Mouse (Mus musculus) kidney, embryonic 14.5 days (tissue): ENCODE measurements around the gene Hoxb5. TPM values are rescaled to one million over a fixed set of nuclear protein-coding genes. Genes with fewer than 3 reads are reported as not detected.
A peak's percentile ranks its signal among the peaks of the same experiment; 100 is the strongest.

Source experiments
- ATAC-seq: fragments of 200-750 bp; cut with Nextera tagmentation; 2 replicates; pipeline ENCODE4 v1.8.0; 2017; ENCODE audit warnings: moderate number of reproducible peaks, mild to moderate bottlenecking, moderate TSS enrichment, moderate library complexity; ENCODE audit not compliant: low FRiP score, low TSS enrichment
- H3K27ac ChIP-seq: fragments of 300-500 bp; sonication (generic); 2 replicates; pipeline ENCODE4 v1.5.1; 2014; ENCODE audit warnings: low read depth, mild to moderate bottlenecking, low read length, moderate library complexity, mixed read lengths
- H3K27me3 ChIP-seq: fragments of 300-500 bp; sonication (generic); 2 replicates; pipeline ENCODE4 v1.6.1; 2014; ENCODE audit warnings: mild to moderate bottlenecking, low read length; ENCODE audit not compliant: control insufficient read depth, insufficient read depth
- H3K36me3 ChIP-seq: fragments of 300-500 bp; sonication (generic); 2 replicates; pipeline ENCODE4 v1.6.1; 2014; ENCODE audit warnings: low read length, mixed read lengths; ENCODE audit not compliant: control insufficient read depth, insufficient read depth
- H3K4me1 ChIP-seq: fragments of 300-500 bp; sonication (generic); 2 replicates; pipeline ENCODE4 v1.6.1; 2014; ENCODE audit warnings: low read length, mixed read lengths; ENCODE audit not compliant: control insufficient read depth, insufficient read depth
- H3K4me2 ChIP-seq: fragments of 300-500 bp; sonication (generic); replicated peaks from 2 replicates; pipeline ENCODE4 v1.6.1; 2014; ENCODE audit warnings: low read depth, mild to moderate bottlenecking, low read length
- H3K4me3 ChIP-seq: fragments of 300-500 bp; sonication (generic); 2 replicates; pipeline ENCODE4 v1.5.1; 2014; ENCODE audit warnings: mild to moderate bottlenecking, low read length
- H3K9ac ChIP-seq: fragments of 300-500 bp; sonication (generic); 2 replicates; pipeline ENCODE4 v1.6.1; 2014; ENCODE audit warnings: low read depth, mild to moderate bottlenecking, low read length, moderate library complexity
- H3K9me3 ChIP-seq: fragments of 300-500 bp; sonication (generic); 2 replicates; pipeline ENCODE4 v1.6.1; 2016; ENCODE audit warnings: low read length; ENCODE audit not compliant: control insufficient read depth
- WGBS: fragments of 180-500 bp; shearing (Covaris S2); extraction: QIAGEN DNeasy Blood & Tissue Kit; methylation state at CpG from one replicate; pipeline ENCODE4 v1.1.7; 2014; 5-methylcytosine and 5-hydroxymethylcytosine counted together
- polyA plus RNA-seq: library from polyadenylated mRNA; unstranded; fragments of >200 nt; fragmentation: Nextera tagmentation; extraction: Ambion mirVana; gene quantifications from 2 replicates; pipeline ENCODE4 v1.2.1, GENCODE M21; 2014

The Hoxb5 gene
- polyA plus RNA-seq, 1 experiment from 2014 or later: 24.3 TPM

- Histone ChIP-seq H3K9me3 (no peaks in the 10 kb centered on the region), H3K4me3 (peak overlapping the region; percentile 53), H3K27ac (peak overlapping the region; percentile 100), H3K4me2 (peak overlapping the region; percentile 95), H3K27me3 (no peaks in the 10 kb centered on the region), H3K36me3 (no peaks in the 10 kb centered on the region; the same call in 1 of the 2 replicates), H3K9ac (peak overlapping the region; percentile 99), H3K4me1 (peaks cover 43% of the 10 kb centered on the region)
- ATAC-seq: peak; percentile 50
- under 1% methylated on average over 31 of the region's 31 CpGs for WGBS
Observed at GRCm38 (mm10) chr11:96311520-96312417, 8.6 kb downstream of the Hoxb5 start.

GRCm38 (mm10) chr11:96313134-96313533 is 10.0 kb downstream of the Hoxb5 start:
- no peak for ATAC-seq
- Histone ChIP-seq H3K9ac (peak overlapping the region; percentile 99), H3K4me3 (peak overlapping the region; percentile 53), H3K27ac (peak overlapping the region; percentile 100), H3K9me3 (no peaks in the 10 kb centered on the region), H3K36me3 (no peaks in the 10 kb centered on the region; the same call in 1 of the 2 replicates), H3K4me2 (peak overlapping the region; percentile 95), H3K27me3 (no peaks in the 10 kb centered on the region), H3K4me1 (peaks cover 48% of the 10 kb centered on the region)
- 24% methylated on average over 2 of the region's 2 CpGs for WGBS

- Histone ChIP-seq H3K4me1 (peaks cover 44% of the 10 kb centered on the region), H3K4me2 (peak overlapping the region; percentile 95), H3K9me3 (no peaks in the 10 kb centered on the region), H3K27me3 (no peaks in the 10 kb centered on the region), H3K36me3 (no peaks in the 10 kb centered on the region; the same call in 1 of the 2 replicates), H3K27ac (peak overlapping the region; percentile 100), H3K4me3 (peak overlapping the region; percentile 53), H3K9ac (peak overlapping the region; percentile 99)
- WGBS: 7% methylated on average over 12 of the region's 12 CpGs
- no peak for ATAC-seq
Observed at GRCm38 (mm10) chr11:96313806-96314428, 10.8 kb downstream of the Hoxb5 start.

- Histone ChIP-seq H3K27me3 (no peaks in the 10 kb centered on the region), H3K36me3 (no peaks in the 10 kb centered on the region), H3K9me3 (no peaks in the 10 kb centered on the region), H3K4me3 (peak overlapping the region; percentile 53), H3K9ac (peak overlapping the region; percentile 99), H3K27ac (peak overlapping the region; percentile 100), H3K4me2 (peak overlapping the region; percentile 95), H3K4me1 (peaks cover 40% of the 10 kb centered on the region)
- ATAC-seq: no peak
- WGBS: 4% methylated on average over 34 of the region's 34 CpGs
Observed at GRCm38 (mm10) chr11:96314671-96315343, 11.7 kb downstream of the Hoxb5 start.

GRCm38 (mm10) chr11:96315344-96315681 is 12.2 kb downstream of the Hoxb5 start:
- peaks cover 43% of the 10 kb centered on the region for H3K4me1 ChIP-seq
- peak overlapping the region; percentile 100 for H3K27ac ChIP-seq
- H3K27me3 ChIP-seq: no peaks in the 10 kb centered on the region
- peak overlapping the region; percentile 99 for H3K9ac ChIP-seq
- H3K36me3 ChIP-seq: peaks cover 4% of the 10 kb centered on the region; the same call in 1 of the 2 replicates
- ATAC-seq: no peak
- 8% methylated on average over 5 of the region's 5 CpGs for WGBS
- H3K4me3 ChIP-seq: peak overlapping the region; percentile 53
- peak overlapping the region; percentile 95 for H3K4me2 ChIP-seq
- no peaks in the 10 kb centered on the region for H3K9me3 ChIP-seq

GRCm38 (mm10) chr11:96316696-96317607 is 13.8 kb downstream of the Hoxb5 start:
- peak overlapping the region; percentile 100 for H3K27ac ChIP-seq
- H3K27me3 ChIP-seq: no peaks in the 10 kb centered on the region
- H3K9me3 ChIP-seq: no peaks in the 10 kb centered on the region
- 7% methylated on average over 18 of the region's 18 CpGs for WGBS
- peaks cover 11% of the 10 kb centered on the region for H3K36me3 ChIP-seq
- peak overlapping the region; percentile 99 for H3K9ac ChIP-seq
- peaks cover 49% of the 10 kb centered on the region for H3K4me1 ChIP-seq
- peak overlapping the region; percentile 53 for H3K4me3 ChIP-seq
- peak overlapping the region; percentile 95 for H3K4me2 ChIP-seq
- no peak for ATAC-seq

- peak within 1 kb of the TSS; percentile 99 for H3K9ac ChIP-seq
- H3K27ac ChIP-seq: peak within 1 kb of the TSS; percentile 100
- peak within 1 kb of the TSS; percentile 53 for H3K4me3 ChIP-seq
- peaks cover 55% of the 10 kb centered on the region for H3K4me1 ChIP-seq
- no peaks in the 10 kb centered on the region for H3K27me3 ChIP-seq
- peak; percentile 3; the same call in 1 of the 2 replicates for ATAC-seq
- no peaks in the 10 kb centered on the region for H3K9me3 ChIP-seq
- H3K36me3 ChIP-seq: peaks cover 15% of the 10 kb centered on the region
- H3K4me2 ChIP-seq: peak within 1 kb of the TSS; percentile 95
- 4% methylated on average over 28 of the region's 28 CpGs for WGBS
Observed at GRCm38 (mm10) chr11:96317608-96318367, 14.7 kb downstream of the Hoxb5 start, which contains the start of gene Hoxb4. Gene Hoxb4 (plus strand): TSS chr11:96318267.
